Mouse (Mus musculus) brain, embryonic 14.5 days (tissue): Measurements from ENCODE around the gene Hephl1. TPM values are rescaled to one million over a fixed set of nuclear protein-coding genes. Genes with fewer than 3 reads are reported as not detected.
"Not testable (repeated sequence)": the region's sequence is repeated elsewhere in the genome, so short reads cannot be mapped to it uniquely, and the experiment has no call there.

ENCODE experiments used
- DNase-seq: peaks from one replicate; pipeline ENCODE4 v3.0.0-alpha.2; 2011; ENCODE audit warnings: low read depth
- CTCF ChIP-seq: fragments of 200-500 bp; IDR thresholded peaks from 2 replicates; pipeline ENCODE4 v1.5.1; 2012; ENCODE audit warnings: inconsistent platforms, mild to moderate bottlenecking, moderate library complexity, borderline replicate concordance; ENCODE audit not compliant: insufficient read depth, insufficient read length; ENCODE audit errors: extremely low read depth
- POLR2A ChIP-seq: fragments of 200-500 bp; IDR thresholded peaks from 2 replicates; pipeline ENCODE4 v1.6.1; 2012; ENCODE audit warnings: mild to moderate bottlenecking, inconsistent platforms, borderline replicate concordance; ENCODE audit not compliant: poor library complexity, insufficient read depth, insufficient read length, severe bottlenecking; ENCODE audit errors: extremely low read depth
- polyA plus RNA-seq: library from polyadenylated mRNA; depleted of rRNA; stranded (reverse); fragments of >200 nt; gene quantifications from 2 replicates; pipeline ENCODE4 v1.2.3, GENCODE M21; 2012

Hephl1 gene
- polyA plus RNA-seq, 1 experiment, result not detected

DNA sequence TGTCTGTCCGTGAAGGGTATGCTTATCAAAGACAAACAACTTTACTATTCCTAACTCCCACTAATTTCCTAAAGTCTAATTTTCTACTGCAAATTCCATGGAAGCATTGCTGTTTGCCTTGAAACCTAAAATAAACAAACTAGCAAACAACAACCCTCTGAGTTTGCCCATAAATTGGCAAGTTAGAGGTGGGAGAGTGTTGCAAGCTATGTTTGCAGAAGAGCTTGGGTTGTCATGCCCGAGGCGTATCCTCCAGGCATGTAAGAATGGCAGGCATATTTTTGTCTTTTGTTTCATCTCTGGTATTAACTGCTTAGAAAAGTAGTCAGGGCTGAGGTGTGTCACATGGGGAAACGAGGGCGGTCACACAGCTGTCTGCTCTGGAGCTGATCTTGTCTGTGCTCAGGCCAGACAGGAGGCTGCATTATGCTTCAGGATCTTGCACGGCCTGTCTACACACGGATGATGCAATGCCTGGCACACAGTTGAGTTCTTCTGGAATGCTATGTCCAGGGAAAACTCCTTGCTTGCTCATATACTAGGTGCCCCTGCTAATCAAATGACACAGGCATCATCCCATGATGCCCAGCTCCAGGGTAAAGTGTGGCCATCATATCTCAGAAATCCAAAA is 10.3 kb downstream of the Hephl1 start:
- TF ChIP-seq POLR2A (no peak), CTCF (no peak)
- no peak for DNase-seq

DNA sequence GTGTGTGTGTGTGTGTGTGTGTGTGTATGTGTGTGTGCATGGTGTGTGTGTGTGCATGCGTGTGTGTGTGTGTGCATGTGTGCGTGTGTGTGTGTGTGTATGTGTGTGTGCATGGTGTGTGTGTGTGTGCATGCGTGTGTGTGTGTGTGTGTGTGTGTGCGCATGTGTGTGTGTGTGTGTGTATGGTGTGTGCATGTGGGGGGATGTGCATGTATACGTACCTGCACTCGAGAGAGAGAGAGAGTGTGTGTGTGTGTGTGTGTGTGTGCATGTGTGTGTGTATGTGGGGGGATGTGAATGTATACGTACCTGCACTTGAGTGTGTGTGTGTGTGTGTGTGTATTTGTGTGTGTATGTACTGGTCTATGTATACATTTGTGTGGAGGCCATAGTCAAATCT is 13.5 kb downstream of the Hephl1 start:
- not testable (repeated sequence) for DNase-seq

- DNase-seq, result no peak
- TF ChIP-seq POLR2A (no peak), CTCF (no peak)
Observed at GRCm38 (mm10) chr9:15097172-15097571, 14.7 kb downstream of the Hephl1 start.

DNA sequence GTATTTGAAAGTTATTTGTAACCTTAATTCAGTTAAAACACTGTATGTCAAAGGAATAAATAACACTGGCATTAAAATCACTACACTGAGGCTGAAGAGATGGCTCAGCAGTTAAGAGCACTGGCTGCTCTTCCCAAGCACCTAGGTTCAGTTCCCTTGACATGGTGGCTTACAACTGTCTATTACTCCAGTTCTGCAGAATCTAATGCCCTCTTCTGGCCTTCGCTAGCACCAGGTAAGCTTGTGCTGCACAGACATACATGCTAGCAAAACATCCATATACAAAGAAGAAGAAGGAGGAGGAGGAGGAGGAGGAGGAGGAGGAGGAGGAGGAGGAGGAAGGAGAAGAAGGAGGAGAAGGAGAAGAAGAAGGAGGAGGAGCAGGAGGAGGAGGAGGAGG is 15.7 kb downstream of the Hephl1 start:
- DNase-seq, result no peak
- no peak for TF ChIP-seq CTCF

GRCm38 (mm10) chr9:15095206-15095605 is 16.7 kb downstream of the Hephl1 start:
- TF ChIP-seq POLR2A, result no peak
- no peak for TF ChIP-seq CTCF
- no peak for DNase-seq

DNA sequence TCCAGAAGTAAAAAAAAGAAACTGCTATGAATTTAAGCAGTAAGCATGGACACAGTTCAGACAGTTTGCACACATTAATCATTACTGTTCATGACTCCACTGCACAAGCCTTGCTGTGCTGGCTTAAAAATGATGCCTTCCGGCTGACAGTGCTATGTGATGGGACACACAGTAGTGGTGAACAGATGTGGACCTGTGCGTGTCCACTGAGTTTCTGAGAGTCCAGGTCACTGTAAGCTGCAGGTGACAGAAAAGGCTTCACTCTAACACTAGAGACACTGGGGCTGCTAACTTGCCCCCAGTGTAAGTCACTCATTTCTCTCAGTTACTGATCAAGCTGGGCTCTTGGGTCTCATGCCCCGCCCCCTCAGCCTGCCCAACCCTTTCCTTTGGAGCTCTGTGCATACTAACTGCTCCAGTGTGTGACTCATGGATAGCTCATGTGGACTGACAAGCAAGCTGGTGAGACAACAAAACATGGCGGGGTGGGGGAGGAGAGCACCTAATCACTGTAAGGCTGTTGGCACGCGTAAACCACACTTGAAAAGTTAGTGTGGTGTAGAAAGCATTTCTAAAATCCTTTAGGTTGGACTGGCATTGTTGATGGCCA is 43.1 kb downstream of the Hephl1 start:
- DNase-seq, result peak; percentile 9
- TF ChIP-seq CTCF, result no peak

- TF ChIP-seq CTCF (no peak), POLR2A (no peak)
- no peak for DNase-seq
Observed at GRCm38 (mm10) chr9:15067995-15068685, 43.8 kb downstream of the Hephl1 start.

DNA sequence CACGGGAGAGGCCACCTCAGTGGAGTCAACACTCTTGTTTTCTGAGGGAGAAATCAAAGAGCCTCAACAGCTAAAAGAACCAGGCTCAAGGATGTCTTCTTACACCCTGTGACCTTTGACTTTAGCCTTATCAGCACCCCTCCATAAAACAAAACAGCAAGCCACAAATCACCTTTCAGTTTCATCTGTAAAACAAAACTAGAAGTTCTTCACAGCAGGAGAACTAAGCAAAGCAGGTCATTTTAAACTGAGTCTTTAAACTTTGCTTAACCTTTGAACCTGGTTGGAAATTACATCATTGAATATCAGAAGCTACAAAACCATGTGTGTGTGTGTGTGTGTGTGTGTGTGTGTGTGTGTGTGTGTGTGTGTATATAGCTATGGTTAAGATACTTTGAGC is 47.7 kb downstream of the Hephl1 start:
- TF ChIP-seq CTCF (no peak), POLR2A (no peak)
- DNase-seq, result no peak

DNA sequence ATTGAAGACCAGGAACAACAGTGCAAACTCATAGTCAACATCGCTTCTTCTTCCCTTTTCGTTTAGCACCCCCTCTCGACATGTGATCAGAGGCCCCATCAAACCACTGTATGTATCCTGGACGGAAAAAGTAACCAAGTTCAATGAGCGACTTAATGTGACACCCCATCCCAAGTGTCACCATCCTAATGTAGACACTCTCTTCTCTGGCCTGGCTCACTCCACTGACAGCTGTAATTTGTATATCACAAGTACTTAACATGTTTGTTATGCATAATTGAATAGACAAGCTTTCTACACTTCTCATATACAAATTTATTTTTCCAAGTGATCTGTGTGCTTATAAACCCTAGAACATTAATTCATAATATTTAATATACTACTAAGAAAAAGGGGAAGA is 51.1 kb downstream of the Hephl1 start:
- DNase-seq, result no peak
- TF ChIP-seq CTCF, result no peak
- TF ChIP-seq POLR2A, result no peak

- TF ChIP-seq POLR2A (no peak), CTCF (no peak)
- DNase-seq, result no peak
Observed at GRCm38 (mm10) chr9:15060026-15060425, 51.9 kb downstream of the Hephl1 start.

DNA sequence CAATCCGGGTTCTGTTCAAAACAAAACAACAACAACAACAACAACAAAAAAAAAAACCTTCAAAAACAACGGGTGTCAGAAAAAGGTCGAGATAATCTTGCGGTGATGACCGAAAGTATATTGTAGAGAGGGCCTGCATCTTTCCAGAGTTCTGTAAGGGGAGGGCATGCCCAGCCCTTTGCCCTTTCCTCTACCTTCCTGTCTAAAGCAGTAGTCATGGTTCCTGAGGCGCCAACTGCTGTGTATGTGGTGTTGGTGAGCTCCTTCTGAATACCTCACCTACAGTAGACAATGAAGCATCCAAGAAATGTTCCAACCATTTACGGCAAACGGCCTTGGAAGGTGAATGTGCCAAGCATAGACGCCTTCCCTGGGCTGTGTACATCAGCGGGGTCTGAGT is 66.2 kb downstream of the Hephl1 start:
- no peak for DNase-seq
- TF ChIP-seq POLR2A (no peak), CTCF (no peak)

GRCm38 (mm10) chr9:15045084-15045669 is 66.7 kb downstream of the Hephl1 start, which contains the start of gene Panx1:
Panx1 (minus strand) TSS chr9:15045478.
- DNase-seq, result peak; percentile 96
- no peak for TF ChIP-seq CTCF
- TF ChIP-seq POLR2A, result peak; percentile 76; the same call in 1 of the 2 replicates

- TF ChIP-seq CTCF (no peak), POLR2A (no peak)
- DNase-seq, result peak; percentile 60
Observed at GRCm38 (mm10) chr9:15044391-15045083, 67.4 kb downstream of the Hephl1 start.
